Mouse (Mus musculus) liver, postnatal 0 days (tissue): ENCODE data around the gene Jak2.

ENCODE experiments used
- CTCF ChIP-seq: sonication (generic); IDR thresholded peaks from 2 replicates; pipeline ENCODE4 v1.5.1; 2016; ENCODE audit warnings: antibody characterized with exemption, low read depth
- EP300 ChIP-seq: IDR thresholded peaks from 2 replicates; pipeline ENCODE4 v1.6.1; 2016; ENCODE audit warnings: antibody characterized with exemption, low read depth, mild to moderate bottlenecking

DNA sequence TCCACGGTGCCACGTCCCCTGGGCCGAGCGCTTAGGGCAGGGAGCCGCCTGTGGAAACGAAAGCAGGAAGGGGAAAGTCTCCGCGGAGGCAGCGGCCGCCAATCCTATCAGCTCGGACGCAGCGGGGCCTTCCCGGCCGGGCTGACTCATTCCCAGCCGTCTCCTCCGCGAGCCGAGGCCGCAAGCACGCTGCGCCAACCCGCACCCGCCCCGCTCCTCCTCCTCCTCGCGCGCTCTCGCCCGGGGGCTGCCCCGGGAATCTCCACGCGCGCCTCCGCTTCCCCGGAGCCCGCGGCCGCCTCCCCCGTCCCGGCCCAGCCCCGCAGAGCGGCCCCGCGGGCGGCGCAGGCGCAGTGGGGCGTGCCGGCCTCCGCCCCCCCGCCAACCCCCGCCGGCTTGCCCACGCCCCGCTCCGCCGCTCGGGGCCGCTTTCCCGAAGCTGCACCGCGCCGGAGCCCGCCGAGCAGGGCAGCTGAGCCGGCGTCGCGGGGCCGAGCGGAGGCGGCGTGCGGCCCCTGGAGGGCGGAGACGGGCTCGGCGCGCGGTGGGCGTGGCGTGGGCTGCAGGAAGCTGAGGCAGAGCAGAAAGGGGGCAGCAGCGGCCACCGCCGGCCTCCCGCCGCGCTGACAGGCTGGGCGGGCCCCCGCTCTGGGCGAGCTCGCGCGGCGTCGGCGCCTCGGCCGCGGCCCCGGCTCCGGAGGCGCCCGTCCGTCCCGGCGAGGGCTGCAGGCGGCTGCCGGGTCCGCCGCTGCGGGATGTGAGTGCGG, at the start of gene Jak2:
- TF ChIP-seq CTCF = peak; percentile 55
- no peak for TF ChIP-seq EP300
